Mouse (Mus musculus) forebrain, embryonic 11.5 days (tissue): ENCODE measurements around the gene AW011738. TPM values are rescaled to one million over a fixed set of nuclear protein-coding genes. Genes with fewer than 3 reads are reported as not detected.

Source experiments
- ATAC-seq: fragments of 200-750 bp; cut with Nextera tagmentation; replicated peaks from 2 replicates; pipeline ENCODE4 v1.8.0; 2017; ENCODE audit warnings: moderate TSS enrichment; ENCODE audit not compliant: low FRiP score
- DNase-seq: peaks from one replicate; pipeline ENCODE4 v3.0.0-alpha.2; 2017; ENCODE audit warnings: low spot score
- H3K27ac ChIP-seq: fragments of 300-500 bp; sonication (generic); 2 replicates; pipeline ENCODE4 v1.5.1; 2014; ENCODE audit warnings: low read depth, low read length
- H3K27me3 ChIP-seq: fragments of 300-500 bp; sonication (generic); 2 replicates; pipeline ENCODE4 v1.6.1; 2014; ENCODE audit warnings: mild to moderate bottlenecking, low read length, mixed read lengths; ENCODE audit not compliant: control insufficient read depth, insufficient read depth
- H3K36me3 ChIP-seq: fragments of 300-500 bp; sonication (generic); 2 replicates; pipeline ENCODE4 v1.6.1; 2014; ENCODE audit warnings: mild to moderate bottlenecking, low read length, moderate library complexity, mixed read lengths; ENCODE audit not compliant: control insufficient read depth, insufficient read depth
- H3K4me1 ChIP-seq: fragments of 300-500 bp; sonication (generic); replicated peaks from 2 replicates; pipeline ENCODE4 v1.6.1; 2014; ENCODE audit warnings: low read length, mixed read lengths; ENCODE audit not compliant: control insufficient read depth, insufficient read depth
- H3K4me2 ChIP-seq: fragments of 300-500 bp; sonication (generic); 2 replicates; pipeline ENCODE4 v1.6.1; 2014; ENCODE audit warnings: low read depth, mild to moderate bottlenecking, low read length, moderate library complexity, mixed read lengths; ENCODE audit not compliant: severe bottlenecking
- H3K4me3 ChIP-seq: fragments of 300-500 bp; sonication (generic); 2 replicates; pipeline ENCODE4 v1.5.1; 2014; ENCODE audit warnings: low read depth, low read length
- H3K9ac ChIP-seq: fragments of 300-500 bp; sonication (generic); 2 replicates; pipeline ENCODE4 v1.6.1; 2014; ENCODE audit warnings: low read length
- H3K9me3 ChIP-seq: fragments of 300-500 bp; sonication (generic); 2 replicates; pipeline ENCODE4 v1.6.1; 2016; ENCODE audit warnings: low read length, mixed read lengths; ENCODE audit not compliant: control insufficient read depth
- WGBS: fragments of 180-500 bp; shearing (Covaris S2); extraction: QIAGEN DNeasy Blood & Tissue Kit; methylation state at CpG from one replicate; pipeline ENCODE4 v1.1.7; 2014; 5-methylcytosine and 5-hydroxymethylcytosine counted together
- microRNA-seq: library from miRNA; unstranded; fragments of <30 nt; microRNA quantifications from one replicate; pipeline ENCODE4, GENCODE M21; 2016; ENCODE audit not compliant: insufficient number of aligned reads
- polyA plus RNA-seq: library from polyadenylated mRNA; unstranded; fragments of >200 nt; fragmentation: Nextera tagmentation; extraction: Ambion mirVana; gene quantifications from 2 replicates; pipeline ENCODE4 v1.2.1, GENCODE M21; 2014

Gene AW011738
- polyA plus RNA-seq, 1 experiment from 2014 or later: 2.3 TPM

DNA sequence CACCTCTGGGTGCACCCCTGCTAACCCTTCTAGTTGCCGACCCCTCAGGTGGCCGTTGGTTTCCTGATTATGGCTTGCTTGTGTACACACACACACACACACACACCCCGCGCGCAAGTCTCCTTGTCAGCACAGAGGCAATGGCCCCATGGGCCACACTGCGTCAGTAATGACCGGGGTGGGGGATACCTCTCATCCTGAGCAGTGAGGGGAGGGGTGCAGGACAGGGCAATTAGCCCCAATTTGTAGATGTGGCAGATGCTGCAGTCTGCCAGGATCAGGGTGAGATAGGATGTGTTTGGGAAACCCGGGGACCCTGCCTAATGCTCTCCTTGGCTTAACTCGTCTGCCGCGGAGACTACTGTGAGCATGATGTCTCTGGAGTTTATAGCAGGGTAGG, 46.5 kb downstream of the AW011738 start:
- Histone ChIP-seq H3K36me3 (peaks cover 12% of the 10 kb centered on the region), H3K4me2 (no peak overlapping the region), H3K27ac (no peak overlapping the region), H3K27me3 (peaks cover 14% of the 10 kb centered on the region), H3K4me3 (no peak overlapping the region), H3K4me1 (peaks cover 2% of the 10 kb centered on the region; the same call in 1 of the 2 replicates), H3K9ac (no peak overlapping the region), H3K9me3 (no peaks in the 10 kb centered on the region)
- DNase-seq (no peak), ATAC-seq (no peak)
- WGBS: 73% methylated on average over 11 of the region's 11 CpGs

GRCm38 (mm10) chr4:156251081-156251480, 48.0 kb downstream of the AW011738 start:
- DNase-seq: no peak

GRCm38 (mm10) chr4:156252140-156252539, 49.0 kb downstream of the AW011738 start:
- no peaks in the 10 kb centered on the region for H3K9me3 ChIP-seq
- H3K4me3 ChIP-seq: no peak overlapping the region
- WGBS: 42% methylated on average over 7 of the region's 7 CpGs
- H3K4me2 ChIP-seq: no peak overlapping the region
- DNase-seq (no peak), ATAC-seq (no peak)
- H3K9ac ChIP-seq: no peak overlapping the region
- H3K27me3 ChIP-seq: peaks cover 24% of the 10 kb centered on the region
- H3K36me3 ChIP-seq: no peaks in the 10 kb centered on the region; the same call in 1 of the 2 replicates
- peaks cover 4% of the 10 kb centered on the region; the same call in 1 of the 2 replicates for H3K4me1 ChIP-seq
- H3K27ac ChIP-seq: no peak overlapping the region

More at GRCm38 (mm10) chr4:156251081-156251480, 48.0 kb downstream of the AW011738 start:
- Histone ChIP-seq H3K4me1 (peaks cover 4% of the 10 kb centered on the region; the same call in 1 of the 2 replicates), H3K27me3 (peaks cover 24% of the 10 kb centered on the region), H3K9me3 (no peaks in the 10 kb centered on the region), H3K4me2 (no peak overlapping the region), H3K4me3 (no peak overlapping the region), H3K9ac (no peak overlapping the region), H3K36me3 (peaks cover 3% of the 10 kb centered on the region), H3K27ac (no peak overlapping the region)
- WGBS: 78% methylated on average over 8 of the region's 8 CpGs
- ATAC-seq: no peak

DNA sequence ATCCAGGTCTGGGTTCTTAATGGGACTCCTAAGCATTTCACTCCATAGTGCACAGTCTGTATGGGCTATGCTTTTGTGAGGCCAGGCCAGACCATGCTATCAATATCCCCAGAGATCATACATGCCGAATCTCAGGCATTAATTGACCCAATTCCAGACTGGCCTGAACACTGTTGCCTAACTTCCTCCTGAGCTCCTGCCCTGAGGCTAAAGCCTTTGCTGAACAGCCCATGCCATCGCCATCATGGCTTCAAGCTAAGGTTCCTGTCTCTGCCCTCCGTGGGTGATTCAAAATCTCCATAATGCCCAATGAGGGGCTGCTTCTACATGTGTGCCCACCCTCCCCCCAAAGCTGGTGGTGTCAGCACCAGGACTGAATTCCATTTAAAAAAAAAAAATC, 49.5 kb downstream of the AW011738 start:
- no peak for DNase-seq
- Histone ChIP-seq H3K9ac (no peak overlapping the region), H3K9me3 (no peaks in the 10 kb centered on the region), H3K4me1 (peaks cover 4% of the 10 kb centered on the region; the same call in 1 of the 2 replicates), H3K36me3 (no peaks in the 10 kb centered on the region), H3K4me3 (no peak overlapping the region), H3K27ac (0 out of 2 replicates have a peak overlapping the region, but pooled peaks have one; percentile 32), H3K4me2 (no peak overlapping the region), H3K27me3 (peaks cover 24% of the 10 kb centered on the region)
- no peak for ATAC-seq
- 46% methylated on average over 3 of the region's 3 CpGs for whole genome bisulfite sequencing

- no peak for ATAC-seq
- no peaks in the 10 kb centered on the region for H3K9me3 ChIP-seq
- DNase-seq: no peak
- no peaks in the 10 kb centered on the region for H3K36me3 ChIP-seq
- H3K4me3 ChIP-seq: no peak overlapping the region
- no peak overlapping the region for H3K27ac ChIP-seq
- H3K4me2 ChIP-seq: no peak overlapping the region
- H3K9ac ChIP-seq: no peak overlapping the region
- H3K4me1 ChIP-seq: peaks cover 4% of the 10 kb centered on the region; the same call in 1 of the 2 replicates
- 50% methylated on average over 7 of the region's 7 CpGs for WGBS
- peaks cover 24% of the 10 kb centered on the region for H3K27me3 ChIP-seq
Observed at GRCm38 (mm10) chr4:156253043-156253442, 49.9 kb downstream of the AW011738 start.

DNA sequence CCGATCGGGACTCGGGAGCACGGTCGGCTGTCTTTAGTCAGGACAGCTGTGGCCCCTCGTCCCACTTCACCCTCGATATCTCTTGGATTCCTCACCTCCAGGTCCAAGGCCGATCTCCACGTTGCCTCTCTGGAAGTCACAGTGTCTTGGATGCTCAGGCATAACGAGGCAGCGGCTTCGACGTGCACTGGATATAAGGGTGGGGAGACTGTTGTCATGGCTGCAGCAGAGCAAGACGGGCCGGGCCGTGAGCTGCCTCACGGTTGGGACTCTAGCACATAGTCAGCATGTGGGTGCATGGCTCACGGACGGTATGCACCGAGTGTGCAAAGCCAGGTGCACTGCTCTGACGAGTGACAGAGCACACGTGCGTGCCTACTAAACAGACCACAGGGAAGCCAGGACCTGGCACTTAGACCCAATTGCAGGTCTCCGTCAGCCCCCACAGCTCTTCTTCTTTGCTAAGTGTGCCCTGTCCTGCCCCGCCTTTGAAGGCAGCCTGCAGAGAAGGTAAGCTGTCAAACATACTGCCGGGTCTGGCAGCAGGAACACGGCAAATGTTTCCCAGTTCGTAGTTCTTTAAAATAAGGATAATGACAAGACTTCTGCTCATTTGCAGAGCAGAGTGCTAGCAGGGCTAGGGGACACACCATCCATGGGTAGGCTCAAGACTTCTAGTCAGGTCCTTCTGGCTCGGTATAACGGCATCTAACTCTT, 51.4 kb downstream of the AW011738 start:
- H3K9ac ChIP-seq: no peak overlapping the region
- peak overlapping the region; percentile 28 for H3K4me2 ChIP-seq
- peak overlapping the region; percentile 9 for H3K4me3 ChIP-seq
- H3K4me1 ChIP-seq: peaks cover 4% of the 10 kb centered on the region; the same call in 1 of the 2 replicates
- H3K9me3 ChIP-seq: no peaks in the 10 kb centered on the region
- WGBS: under 1% methylated on average over 28 of the region's 30 CpGs
- peaks cover 24% of the 10 kb centered on the region for H3K27me3 ChIP-seq
- no peak overlapping the region for H3K27ac ChIP-seq
- ATAC-seq: peak; percentile 77
- no peak for DNase-seq
- H3K36me3 ChIP-seq: no peaks in the 10 kb centered on the region

Small RNA genes within 50 kb of the gene (microRNA-seq; reads per million reads assigned to microRNA genes)
- gene Mir7658: 10.9 reads per million, percentile 5 among the genes with 10 or more reads in this experiment

Other genes with a start within 250 kb of the AW011738 start
- 17.6 and 21.1 TPM in 2 replicates for gene C1qtnf12, start 241.0 kb upstream of the AW011738 start, polyA plus RNA-seq
- 16.3 and 20.4 TPM in 2 replicates for gene B3galt6, start 210.7 kb upstream of the AW011738 start, polyA plus RNA-seq
- 117 and 121 TPM in 2 replicates for gene Sdf4, start 210.4 kb upstream of the AW011738 start, polyA plus RNA-seq
- 0.53 and 0.75 TPM in 2 replicates for gene Tnfrsf4, start 189.5 kb upstream of the AW011738 start, polyA plus RNA-seq
- gene Tnfrsf18, start 177.1 kb upstream of the AW011738 start, polyA plus RNA-seq: 1.1 and 1.9 TPM in 2 replicates
- 0.23 and 0.33 TPM in 2 replicates for gene Ttll10, start 143.9 kb upstream of the AW011738 start, polyA plus RNA-seq
- 83.6 and 84.0 TPM in 2 replicates for gene 9430015G10Rik, start 93.3 kb upstream of the AW011738 start, polyA plus RNA-seq
- gene Rnf223, start 72.8 kb upstream of the AW011738 start, polyA plus RNA-seq: 1.0 and 1.2 TPM in 2 replicates
- 97.0 and 108 TPM in 2 replicates for gene Agrn, start 5.8 kb upstream of the AW011738 start, polyA plus RNA-seq
- 0.35 and 0.37 TPM in 2 replicates for gene Isg15, start 2.5 kb upstream of the AW011738 start, polyA plus RNA-seq
- 1.4 and 1.6 TPM in 2 replicates for gene Perm1, start 12.6 kb downstream of the AW011738 start, polyA plus RNA-seq
- 26.7 and 27.2 TPM in 2 replicates for gene Plekhn1, start 31.6 kb downstream of the AW011738 start, polyA plus RNA-seq
- gene Noc2l, start 32.7 kb downstream of the AW011738 start, polyA plus RNA-seq: 102 and 104 TPM in 2 replicates
- 1.4 and 2.0 TPM in 2 replicates for gene Samd11, start 52.4 kb downstream of the AW011738 start, polyA plus RNA-seq
- not detected in 2 replicates for gene Vmn2r-ps159, start 127.8 kb downstream of the AW011738 start, polyA plus RNA-seq